ENCODE assay signal across 13 mouse cellular contexts in genomic region chr3:145939971-145940370, GRCm38 (mm10). TPM values are rescaled to one million over a fixed set of nuclear protein-coding genes. Genes with fewer than 3 reads are reported as not detected.
DNase-seq lines count a peak whose midpoint lies in the region; ATAC-seq and TF ChIP-seq lines count a peak whose summit lies in the region.
"Had no signal": no experiment of that assay in that cellular context is flagged by ENCODE, and none has a peak within 500 bp of the region (broad histone marks: within the 10 kb centered on the region; RNA-seq: fewer than 3 reads in every experiment).

No protein-coding gene starts in this region.

- no peaks in the 10 kb centered on the region for H3K9me3 ChIP-seq in forebrain, postnatal 0 days (ENCODE audit: low read length)
- H3K9me3 ChIP-seq in forebrain, embryonic 16.5 days (ENCODE audit: control insufficient read depth, low read length), result no peaks in the 10 kb centered on the region
- H3K9me3 ChIP-seq in midbrain, embryonic 11.5 days (ENCODE audit: control insufficient read depth, low read length), result no peaks in the 10 kb centered on the region
- no peaks in the 10 kb centered on the region for H3K9me3 ChIP-seq in midbrain, embryonic 10.5 days (replicated peaks)
- no peaks in the 10 kb centered on the region for H3K9me3 ChIP-seq in hindbrain, embryonic 14.5 days (ENCODE audit: control insufficient read depth, low read length)
- no peaks in the 10 kb centered on the region for H3K9me3 ChIP-seq in neural tube, embryonic 13.5 days
- H3K9me3 ChIP-seq: hindbrain, embryonic 15.5 days had no signal

- H3K27me3 ChIP-seq in forebrain, postnatal 0 days (ENCODE audit: insufficient read depth, low read length), result no peaks in the 10 kb centered on the region
- no peaks in the 10 kb centered on the region for H3K27me3 ChIP-seq in forebrain, embryonic 16.5 days (replicated peaks; ENCODE audit: control insufficient read depth, insufficient read depth, low read length)
- no peaks in the 10 kb centered on the region for H3K27me3 ChIP-seq in midbrain, embryonic 11.5 days (ENCODE audit: control insufficient read depth, insufficient read depth, low read length)
- no peaks in the 10 kb centered on the region for H3K27me3 ChIP-seq in midbrain, embryonic 10.5 days (ENCODE audit: low read depth, poor library complexity, severe bottlenecking)
- no peaks in the 10 kb centered on the region for H3K27me3 ChIP-seq in hindbrain, embryonic 14.5 days (ENCODE audit: control insufficient read depth, insufficient read depth, low read length)
- no peaks in the 10 kb centered on the region for H3K27me3 ChIP-seq in neural tube, embryonic 13.5 days
- H3K27me3 ChIP-seq: hindbrain, embryonic 15.5 days; Patski had no signal

- peaks cover 26% of the 10 kb centered on the region for H3K36me3 ChIP-seq in forebrain, postnatal 0 days (ENCODE audit: insufficient read depth)
- peaks cover 11% of the 10 kb centered on the region for H3K36me3 ChIP-seq in forebrain, embryonic 16.5 days (ENCODE audit: control insufficient read depth, insufficient read depth)
- peaks cover 5% of the 10 kb centered on the region for H3K36me3 ChIP-seq in midbrain, embryonic 11.5 days (ENCODE audit: control insufficient read depth, insufficient read depth, low read length)
- H3K36me3 ChIP-seq in midbrain, embryonic 10.5 days, result peaks cover 51% of the 10 kb centered on the region
- H3K36me3 ChIP-seq in hindbrain, embryonic 14.5 days (replicated peaks; ENCODE audit: control insufficient read depth, insufficient read depth), result peaks cover 31% of the 10 kb centered on the region
- H3K36me3 ChIP-seq in neural tube, embryonic 13.5 days, result peaks cover 42% of the 10 kb centered on the region

- peaks cover 13% of the 10 kb centered on the region for H3K4me1 ChIP-seq in forebrain, postnatal 0 days (ENCODE audit: insufficient read depth)
- peaks cover 36% of the 10 kb centered on the region for H3K4me1 ChIP-seq in forebrain, embryonic 16.5 days (replicated peaks; ENCODE audit: control insufficient read depth, insufficient read depth, low read length)
- peaks cover 10% of the 10 kb centered on the region for H3K4me1 ChIP-seq in midbrain, embryonic 11.5 days (ENCODE audit: control insufficient read depth, insufficient read depth, low read length)
- H3K4me1 ChIP-seq in midbrain, embryonic 10.5 days, result peaks cover 23% of the 10 kb centered on the region
- peaks cover 21% of the 10 kb centered on the region for H3K4me1 ChIP-seq in hindbrain, embryonic 14.5 days (replicated peaks; ENCODE audit: control insufficient read depth, insufficient read depth, low read length)
- peaks cover 39% of the 10 kb centered on the region for H3K4me1 ChIP-seq in neural tube, embryonic 13.5 days (replicated peaks)

- peak overlapping the region; percentile 82; the same call in 1 of the 2 replicates for H3K4me2 ChIP-seq in forebrain, postnatal 0 days (ENCODE audit: low read depth)
- H3K4me2 ChIP-seq in forebrain, embryonic 16.5 days (ENCODE audit: low read length), result no peak overlapping the region
- H3K4me2 ChIP-seq in midbrain, embryonic 11.5 days, result no peak overlapping the region
- peak overlapping the region; percentile 66 for H3K4me2 ChIP-seq in hindbrain, embryonic 14.5 days (replicated peaks)
- peak overlapping the region; percentile 85; the same call in 1 of the 2 replicates for H3K4me2 ChIP-seq in neural tube, embryonic 13.5 days

- DNase-seq in forebrain, postnatal 0 days, result no peak
- peak; percentile 28 for DNase-seq in midbrain, embryonic 11.5 days (ENCODE audit: low spot score, missing footprints)
- DNase-seq in midbrain, embryonic 10.5 days (ENCODE audit: low spot score), result no peak
- no peak for DNase-seq in hindbrain, embryonic 14.5 days (ENCODE audit: low spot score)
- no peak for DNase-seq in adrenal gland, postnatal 4 days (ENCODE audit: low spot score in 2 of 2)
- DNase-seq: adrenal gland, postnatal 10 days; kidney, postnatal 14 days; lung, postnatal 4 days had no signal

- no peak for TF ChIP-seq CTCF in forebrain, postnatal 0 days (IDR thresholded peaks at IDR 0.05; ENCODE audit: low read depth)

- WGBS in forebrain, postnatal 0 days, result 77% methylated on average over 4 of the region's 4 CpGs
- WGBS in forebrain, embryonic 16.5 days, result 80% methylated on average over 4 of the region's 4 CpGs
- WGBS in midbrain, embryonic 11.5 days, result 89% methylated on average over 4 of the region's 4 CpGs
- 87% methylated on average over 4 of the region's 4 CpGs for WGBS in midbrain, embryonic 10.5 days
- WGBS in hindbrain, embryonic 14.5 days, result 85% methylated on average over 4 of the region's 4 CpGs
- 84% methylated on average over 4 of the region's 4 CpGs for WGBS in neural tube, embryonic 13.5 days

- H3K27ac ChIP-seq in forebrain, postnatal 0 days (ENCODE audit: low read depth, low read length), result no peak overlapping the region
- no peak overlapping the region for H3K27ac ChIP-seq in forebrain, embryonic 16.5 days (ENCODE audit: low read length)
- no peak overlapping the region for H3K27ac ChIP-seq in midbrain, embryonic 11.5 days (ENCODE audit: low read depth, low read length)
- no peak overlapping the region for H3K27ac ChIP-seq in midbrain, embryonic 10.5 days (replicated peaks)
- H3K27ac ChIP-seq in hindbrain, embryonic 14.5 days, result no peak overlapping the region
- no peak overlapping the region for H3K27ac ChIP-seq in neural tube, embryonic 13.5 days (replicated peaks)
- H3K27ac ChIP-seq: hindbrain, embryonic 15.5 days had no signal

- no peak for ATAC-seq in forebrain, postnatal 0 days
- no peak for ATAC-seq in forebrain, embryonic 16.5 days
- no peak for ATAC-seq in midbrain, embryonic 11.5 days (ENCODE audit: low FRiP score)
- no peak for ATAC-seq in hindbrain, embryonic 14.5 days (ENCODE audit: low FRiP score)
- no peak for ATAC-seq in neural tube, embryonic 13.5 days (ENCODE audit: low read depth)
- no peak for ATAC-seq in frontal cortex, adult (ENCODE audit: low TSS enrichment)
- ATAC-seq: Patski had no signal

- no peak overlapping the region for H3K4me3 ChIP-seq in forebrain, postnatal 0 days (ENCODE audit: low read depth, low read length)
- no peak overlapping the region for H3K4me3 ChIP-seq in forebrain, embryonic 16.5 days (replicated peaks; ENCODE audit: low read length)
- H3K4me3 ChIP-seq in midbrain, embryonic 11.5 days (ENCODE audit: low read depth, low read length), result no peak overlapping the region
- H3K4me3 ChIP-seq in midbrain, embryonic 10.5 days, result no peak overlapping the region
- H3K4me3 ChIP-seq in hindbrain, embryonic 14.5 days (replicated peaks; ENCODE audit: low read length), result no peak overlapping the region
- no peak overlapping the region for H3K4me3 ChIP-seq in neural tube, embryonic 13.5 days

- no peak overlapping the region for H3K9ac ChIP-seq in forebrain, postnatal 0 days
- no peak overlapping the region for H3K9ac ChIP-seq in forebrain, embryonic 16.5 days (replicated peaks; ENCODE audit: low read depth, low read length)
- H3K9ac ChIP-seq in midbrain, embryonic 11.5 days (ENCODE audit: low read length), result no peak overlapping the region
- peak overlapping the region; percentile 17; the same call in 1 of the 2 replicates for H3K9ac ChIP-seq in hindbrain, embryonic 14.5 days
- H3K9ac ChIP-seq in neural tube, embryonic 13.5 days, result no peak overlapping the region

RNA-seq across cellular contexts. Expression of gene 2410004B18Rik, which starts 2.2 kb away (rescaled TPM):
- 57.5 and 71.2 TPM in 2 replicates for total RNA-seq in forebrain, postnatal 0 days (2014; rRNA removed)
- polyA plus RNA-seq in forebrain, postnatal 0 days (2015; fragmentation: Nextera tagmentation; extraction: Ambion mirVana), result 96.4 and 97.3 TPM in 2 replicates
- polyA plus RNA-seq in forebrain, embryonic 16.5 days (2015; fragmentation: Nextera tagmentation; extraction: Ambion mirVana), result 75.8 and 81.0 TPM in 2 replicates
- 63.3 and 69.3 TPM in 2 replicates for polyA plus RNA-seq in midbrain, embryonic 11.5 days (2014; fragmentation: Nextera tagmentation; extraction: Ambion mirVana)
- 50.6 and 51.1 TPM in 2 replicates for polyA plus RNA-seq in midbrain, embryonic 10.5 days (2016; fragmentation: Nextera tagmentation; extraction: Ambion mirVana)
- polyA plus RNA-seq in hindbrain, embryonic 14.5 days (2014; fragmentation: Nextera tagmentation; extraction: Ambion mirVana), result 79.7 and 86.5 TPM in 2 replicates
- polyA plus RNA-seq in neural tube, embryonic 13.5 days (2015; fragmentation: Nextera tagmentation; extraction: Ambion mirVana), result 69.0 and 80.3 TPM in 2 replicates
- total RNA-seq in adrenal gland, postnatal 4 days (2021), result 10 to 100 TPM; 21.6 to 22.5 TPM

RNA-seq across cellular contexts. Expression of gene Bcl10, which starts 17.4 kb away (rescaled TPM):
- 30.5 and 33.2 TPM in 2 replicates for total RNA-seq in forebrain, postnatal 0 days (2014; rRNA removed)
- polyA plus RNA-seq in forebrain, postnatal 0 days (2015; fragmentation: Nextera tagmentation; extraction: Ambion mirVana), result 34.4 and 38.1 TPM in 2 replicates
- polyA plus RNA-seq in forebrain, embryonic 16.5 days (2015; fragmentation: Nextera tagmentation; extraction: Ambion mirVana), result 38.6 and 49.2 TPM in 2 replicates
- polyA plus RNA-seq in midbrain, embryonic 11.5 days (2014; fragmentation: Nextera tagmentation; extraction: Ambion mirVana), result 57.4 and 59.2 TPM in 2 replicates
- polyA plus RNA-seq in midbrain, embryonic 10.5 days (2016; fragmentation: Nextera tagmentation; extraction: Ambion mirVana), result 43.9 and 44.3 TPM in 2 replicates
- 37.9 and 39.9 TPM in 2 replicates for polyA plus RNA-seq in hindbrain, embryonic 14.5 days (2014; fragmentation: Nextera tagmentation; extraction: Ambion mirVana)
- 40.7 and 48.9 TPM in 2 replicates for polyA plus RNA-seq in neural tube, embryonic 13.5 days (2015; fragmentation: Nextera tagmentation; extraction: Ambion mirVana)
- total RNA-seq in adrenal gland, postnatal 4 days (2021), result 10 to 100 TPM; 27.7 to 28.8 TPM

RNA-seq across cellular contexts. Expression of gene Syde2, which starts 47.7 kb away (rescaled TPM):
- total RNA-seq in forebrain, postnatal 0 days (2014; rRNA removed), result 5.1 and 5.7 TPM in 2 replicates
- polyA plus RNA-seq in forebrain, postnatal 0 days (2015; fragmentation: Nextera tagmentation; extraction: Ambion mirVana), result 0.34 and 0.45 TPM in 2 replicates
- polyA plus RNA-seq in forebrain, embryonic 16.5 days (2015; fragmentation: Nextera tagmentation; extraction: Ambion mirVana), result 0.61 and 0.82 TPM in 2 replicates
- polyA plus RNA-seq in midbrain, embryonic 11.5 days (2014; fragmentation: Nextera tagmentation; extraction: Ambion mirVana), result 0.93 and 1.1 TPM in 2 replicates
- 0.53 and 0.95 TPM in 2 replicates for polyA plus RNA-seq in midbrain, embryonic 10.5 days (2016; fragmentation: Nextera tagmentation; extraction: Ambion mirVana)
- polyA plus RNA-seq in hindbrain, embryonic 14.5 days (2014; fragmentation: Nextera tagmentation; extraction: Ambion mirVana), result 0.41 and 0.81 TPM in 2 replicates
- polyA plus RNA-seq in neural tube, embryonic 13.5 days (2015; fragmentation: Nextera tagmentation; extraction: Ambion mirVana), result 0.33 and 0.45 TPM in 2 replicates
- total RNA-seq in adrenal gland, postnatal 4 days (2021), result 10 to 100 TPM in 1 of 2 experiments, 1 to 10 TPM in 1; 9.2 to 10.1 TPM

Comparison
In these comparisons a context has a peak if more than half of its experiments do, and no peak if none do; other contexts are left out.
1. H3K4me2 ChIP-seq: peak in forebrain, postnatal 0 days (single experiment), hindbrain, embryonic 14.5 days (single experiment) and neural tube, embryonic 13.5 days (single experiment); none in forebrain, embryonic 16.5 days (single experiment) and midbrain, embryonic 11.5 days (single experiment).